Mouse (Mus musculus): ENCODE data around the gene Cyb5rl. TPM values are rescaled to one million over a fixed set of nuclear protein-coding genes. Genes with fewer than 3 reads are reported as not detected.

Gene Cyb5rl
- polyA plus RNA-seq, 1 experiment from 2014 or later: 15.0 TPM

GRCm38 (mm10) chr4:107125101-107125500 lies 58.3 kb downstream of the Cyb5rl start:
- no peak for ATAC-seq (replicated peaks; ENCODE audit: low FRiP score, low read depth)
- peak; percentile 48 for TF ChIP-seq CTCF (IDR thresholded peaks at IDR 0.05; ENCODE audit: low read depth)
- Histone ChIP-seq H3K9ac (ENCODE audit: low read depth, low read length) (no peak overlapping the region), H3K9me3 (replicated peaks; ENCODE audit: low read length) (no peaks in the 10 kb centered on the region), H3K4me1 (replicated peaks; ENCODE audit: insufficient read depth, low read length) (no peaks in the 10 kb centered on the region; the same call in 1 of the 2 replicates), H3K4me3 (replicated peaks; ENCODE audit: low read depth, low read length) (no peak overlapping the region), H3K27ac (no peak overlapping the region), H3K27me3 (ENCODE audit: insufficient read depth, low read length) (no peaks in the 10 kb centered on the region; the same call in 1 of the 2 replicates), H3K36me3 (ENCODE audit: insufficient read depth, low read length) (no peaks in the 10 kb centered on the region), H3K4me2 (ENCODE audit: low read length) (no peak overlapping the region)
- DNase-seq (ENCODE audit: low spot score): no peak
- 35% methylated on average over 5 of the region's 5 CpGs for WGBS

GRCm38 (mm10) chr4:107126389-107126788 lies 59.6 kb downstream of the Cyb5rl start:
- Histone ChIP-seq H3K27ac (no peak overlapping the region), H3K27me3 (ENCODE audit: insufficient read depth, low read length) (no peaks in the 10 kb centered on the region; the same call in 1 of the 2 replicates), H3K36me3 (ENCODE audit: insufficient read depth, low read length) (no peaks in the 10 kb centered on the region), H3K4me2 (ENCODE audit: low read length) (no peak overlapping the region), H3K9me3 (replicated peaks; ENCODE audit: low read length) (no peaks in the 10 kb centered on the region), H3K4me1 (replicated peaks; ENCODE audit: insufficient read depth, low read length) (peaks cover 4% of the 10 kb centered on the region; the same call in 1 of the 2 replicates), H3K4me3 (replicated peaks; ENCODE audit: low read depth, low read length) (no peak overlapping the region), H3K9ac (ENCODE audit: low read depth, low read length) (no peak overlapping the region)
- no peak for TF ChIP-seq CTCF (IDR thresholded peaks at IDR 0.05; ENCODE audit: low read depth)
- 50% methylated on average over 10 of the region's 10 CpGs for WGBS
- ATAC-seq (replicated peaks; ENCODE audit: low FRiP score, low read depth) (no peak), DNase-seq (ENCODE audit: low spot score) (no peak)

- H3K4me1 ChIP-seq (replicated peaks; ENCODE audit: insufficient read depth, low read length): peaks cover 4% of the 10 kb centered on the region; the same call in 1 of the 2 replicates
- H3K9me3 ChIP-seq (replicated peaks; ENCODE audit: low read length): no peaks in the 10 kb centered on the region
- no peak overlapping the region for H3K4me2 ChIP-seq (ENCODE audit: low read length)
- H3K27me3 ChIP-seq (ENCODE audit: insufficient read depth, low read length): no peaks in the 10 kb centered on the region; the same call in 1 of the 2 replicates
- no peaks in the 10 kb centered on the region for H3K36me3 ChIP-seq (ENCODE audit: insufficient read depth, low read length)
- ATAC-seq (replicated peaks; ENCODE audit: low FRiP score, low read depth) (no peak), DNase-seq (ENCODE audit: low spot score) (no peak)
- no peak for TF ChIP-seq CTCF (IDR thresholded peaks at IDR 0.05; ENCODE audit: low read depth)
- H3K4me3 ChIP-seq (replicated peaks; ENCODE audit: low read depth, low read length): no peak overlapping the region
- 53% methylated on average over 13 of the region's 13 CpGs for WGBS
- no peak overlapping the region for H3K9ac ChIP-seq (ENCODE audit: low read depth, low read length)
- H3K27ac ChIP-seq: no peak overlapping the region
Measured at GRCm38 (mm10) chr4:107126891-107127524, 60.2 kb downstream of the Cyb5rl start.

DNA sequence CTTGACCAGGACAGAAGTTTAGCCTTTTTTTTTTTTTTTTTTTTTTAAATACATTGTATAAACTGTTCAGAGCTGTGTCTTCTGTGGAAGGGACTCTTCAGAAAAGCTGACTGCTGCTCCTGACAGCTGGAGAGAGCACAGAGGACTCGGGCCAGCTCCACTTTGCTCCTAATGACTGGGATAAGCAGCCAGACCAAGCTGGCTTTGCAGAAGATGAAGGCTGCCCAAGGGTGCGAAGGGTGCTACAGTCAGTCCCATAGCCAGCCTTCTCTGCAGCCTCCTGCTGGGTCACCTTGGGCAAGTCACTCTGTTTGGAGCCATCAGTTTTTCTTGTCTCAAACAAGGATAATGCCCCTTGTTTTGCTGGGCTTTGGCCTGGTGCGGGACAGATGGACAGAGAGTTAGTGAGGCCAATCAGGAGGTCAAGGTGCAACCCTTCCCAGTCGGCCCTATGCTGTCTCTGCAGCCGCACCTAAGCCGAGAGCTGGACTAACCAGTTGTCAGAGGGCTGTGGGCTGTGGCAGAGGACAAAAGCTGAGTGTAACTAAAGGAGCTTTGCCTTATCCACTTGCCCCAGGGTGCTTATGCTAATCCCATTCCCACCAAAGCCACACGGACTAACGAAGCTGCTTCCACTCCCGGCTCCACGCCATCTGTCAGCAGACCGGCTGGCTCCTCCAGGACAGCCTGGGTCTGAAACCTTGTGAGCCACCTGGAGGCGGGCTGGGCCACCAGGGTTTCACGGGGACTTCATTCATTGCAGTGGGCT lies 61.3 kb downstream of the Cyb5rl start:
- no peaks in the 10 kb centered on the region; the same call in 1 of the 2 replicates for H3K27me3 ChIP-seq (ENCODE audit: insufficient read depth, low read length)
- DNase-seq (ENCODE audit: low spot score): no peak
- H3K9ac ChIP-seq (ENCODE audit: low read depth, low read length): no peak overlapping the region
- ATAC-seq (replicated peaks; ENCODE audit: low FRiP score, low read depth): no peak
- no peak overlapping the region for H3K27ac ChIP-seq
- TF ChIP-seq CTCF (IDR thresholded peaks at IDR 0.05; ENCODE audit: low read depth): peak; percentile 25; the same call in 1 of the 2 replicates
- H3K36me3 ChIP-seq (ENCODE audit: insufficient read depth, low read length): no peaks in the 10 kb centered on the region
- H3K4me1 ChIP-seq (replicated peaks; ENCODE audit: insufficient read depth, low read length): peaks cover 4% of the 10 kb centered on the region; the same call in 1 of the 2 replicates
- no peak overlapping the region for H3K4me2 ChIP-seq (ENCODE audit: low read length)
- no peak overlapping the region for H3K4me3 ChIP-seq (replicated peaks; ENCODE audit: low read depth, low read length)
- H3K9me3 ChIP-seq (replicated peaks; ENCODE audit: low read length): no peaks in the 10 kb centered on the region
- WGBS: 53% methylated on average over 13 of the region's 13 CpGs

GRCm38 (mm10) chr4:107129373-107129772 lies 62.6 kb downstream of the Cyb5rl start:
- WGBS: 84% methylated on average over 8 of the region's 8 CpGs
- Histone ChIP-seq H3K4me3 (replicated peaks; ENCODE audit: low read depth, low read length) (no peak overlapping the region), H3K4me1 (replicated peaks; ENCODE audit: insufficient read depth, low read length) (peaks cover 4% of the 10 kb centered on the region; the same call in 1 of the 2 replicates), H3K27ac (no peak overlapping the region), H3K9ac (ENCODE audit: low read depth, low read length) (no peak overlapping the region), H3K4me2 (ENCODE audit: low read length) (no peak overlapping the region), H3K9me3 (replicated peaks; ENCODE audit: low read length) (no peaks in the 10 kb centered on the region), H3K36me3 (ENCODE audit: insufficient read depth, low read length) (no peaks in the 10 kb centered on the region), H3K27me3 (ENCODE audit: insufficient read depth, low read length) (no peaks in the 10 kb centered on the region; the same call in 1 of the 2 replicates)
- no peak for DNase-seq (ENCODE audit: low spot score)
- ATAC-seq (replicated peaks; ENCODE audit: low FRiP score, low read depth): no peak
- TF ChIP-seq CTCF (IDR thresholded peaks at IDR 0.05; ENCODE audit: low read depth): no peak

DNA sequence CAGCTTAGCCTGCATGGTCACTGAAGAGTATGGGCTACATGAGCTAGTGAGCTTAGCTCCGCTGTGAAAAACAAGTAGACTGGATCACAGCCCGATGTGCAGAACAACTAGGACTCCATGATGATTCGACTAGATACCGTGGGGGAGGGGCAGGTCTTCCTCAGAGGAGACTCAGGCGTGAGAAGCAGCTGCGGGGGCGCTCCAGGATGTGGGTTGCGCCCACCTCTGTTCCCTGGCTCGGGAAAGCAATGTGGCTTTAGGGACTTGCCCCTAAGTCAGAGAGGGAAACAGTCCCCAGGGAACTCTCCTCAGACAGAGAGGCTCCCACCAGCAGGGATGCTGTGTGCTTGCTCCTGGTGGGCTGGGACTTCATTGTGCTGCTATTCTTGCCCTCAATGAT lies 63.7 kb downstream of the Cyb5rl start:
- DNase-seq (ENCODE audit: low spot score) (peak; percentile 78), ATAC-seq (replicated peaks; ENCODE audit: low FRiP score, low read depth) (0 out of 2 replicates have a peak, but pooled peaks have one; percentile 12)
- 11% methylated on average over 9 of the region's 9 CpGs for WGBS
- H3K9me3 ChIP-seq (replicated peaks; ENCODE audit: low read length): no peaks in the 10 kb centered on the region
- H3K4me2 ChIP-seq (ENCODE audit: low read length): no peak overlapping the region
- no peaks in the 10 kb centered on the region for H3K27me3 ChIP-seq (ENCODE audit: insufficient read depth, low read length)
- no peak overlapping the region for H3K27ac ChIP-seq
- no peak for TF ChIP-seq CTCF (IDR thresholded peaks at IDR 0.05; ENCODE audit: low read depth)
- H3K9ac ChIP-seq (ENCODE audit: low read depth, low read length): no peak overlapping the region
- H3K4me1 ChIP-seq (replicated peaks; ENCODE audit: insufficient read depth, low read length): peaks cover 9% of the 10 kb centered on the region
- no peak overlapping the region for H3K4me3 ChIP-seq (replicated peaks; ENCODE audit: low read depth, low read length)
- no peaks in the 10 kb centered on the region for H3K36me3 ChIP-seq (ENCODE audit: insufficient read depth, low read length)
